Mouse (Mus musculus) ovary, adult 18-20 months (tissue): ENCODE results near the gene Thoc5.

Experiments used
- DNase-seq: peaks from one replicate; pipeline ENCODE4 v3.0.0; 2022; ENCODE audit warnings: low spot score, mixed read lengths

Thoc5 gene

DNA sequence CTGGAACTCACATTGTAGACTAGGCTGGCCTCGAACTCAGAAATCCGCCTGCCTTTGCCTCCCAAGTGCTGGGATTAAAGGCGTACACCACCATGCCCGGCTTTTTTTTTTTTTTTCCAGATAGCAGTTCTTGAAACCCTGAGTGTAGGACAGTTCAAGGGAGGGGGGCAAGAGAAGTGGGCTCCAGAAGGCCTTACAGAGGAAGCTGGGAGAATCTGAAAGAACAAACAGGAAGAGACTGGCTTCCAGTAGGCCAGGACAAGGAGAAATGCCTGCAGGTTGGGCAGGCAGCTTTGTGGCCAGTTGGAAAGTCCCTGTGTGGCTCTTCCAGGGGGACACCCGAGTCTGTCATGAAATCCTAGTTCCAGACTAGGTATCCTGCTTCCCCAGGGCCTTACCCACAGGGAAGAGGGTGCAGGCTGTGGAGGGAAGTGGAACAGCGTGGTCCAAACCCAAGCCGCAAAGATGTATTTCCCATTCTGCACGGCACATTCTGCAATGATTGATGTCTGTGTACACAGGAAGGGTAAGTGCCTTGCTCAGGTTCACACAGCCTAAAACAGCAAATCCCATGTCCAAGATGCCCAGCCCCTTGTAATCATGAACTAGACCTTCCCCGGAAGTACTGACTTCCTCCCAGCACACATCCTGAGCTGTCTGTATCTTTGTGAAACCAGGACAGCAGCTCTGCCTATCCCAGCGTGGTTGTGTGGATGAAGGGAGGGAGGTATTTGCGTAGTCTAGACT is 79.4 kb downstream of the Thoc5 start:
- no peak for DNase-seq

- DNase-seq = no peak
Observed at GRCm38 (mm10) chr11:4975623-4976022, 80.5 kb downstream of the Thoc5 start.
